Mouse (Mus musculus): Measurements from ENCODE around the gene Phkb. TPM values are rescaled to one million over a fixed set of nuclear protein-coding genes. Genes with fewer than 3 reads are reported as not detected.
"Not testable (repeated sequence)": the region's sequence is repeated elsewhere in the genome, so short reads cannot be mapped to it uniquely, and the experiment has no call there.

Gene Phkb
- 10 to 100 TPM; 33.4 to 38.0 TPM for total RNA-seq (2021)

GRCm38 (mm10) chr8:85840657-85841488 is at the start of gene Phkb, which contains the start of gene Itfg1:
Gene Phkb (plus strand): TSS chr8:85840959.
Gene Itfg1 (minus strand): TSS chr8:85840921.
- DNase-seq (ENCODE audit: low spot score in 2 of 2) = peak; percentile 90 to 93
- intact Hi-C loops (cut with DNase I) = loop anchor here (2.0 to 10.0 kb wide), 5 partner anchors 140 to 871 kb away; partner anchors contain the start of genes Abcc12 and Neto2

- DNase-seq (ENCODE audit: low spot score in 2 of 2); intact Hi-C loops (cut with DNase I): not testable (repeated sequence)
Measured at GRCm38 (mm10) chr8:85796392-85796791, 44.4 kb upstream of the Phkb start.

- DNase-seq (ENCODE audit: low spot score in 2 of 2) = no peak
- intact Hi-C loops (cut with DNase I) = no loop called here
Measured at GRCm38 (mm10) chr8:85800164-85800563, 40.6 kb upstream of the Phkb start.

- no peak for DNase-seq (ENCODE audit: low spot score in 2 of 2)
- intact Hi-C loops (cut with DNase I) = no loop called here
Measured at GRCm38 (mm10) chr8:85801408-85801807, 39.4 kb upstream of the Phkb start.

- no peak for DNase-seq (ENCODE audit: low spot score in 2 of 2)
- intact Hi-C loops (cut with DNase I) = no loop called here
Measured at GRCm38 (mm10) chr8:85813621-85814020, 27.1 kb upstream of the Phkb start.

- intact Hi-C loops (cut with DNase I) = loop anchor here (2.0 to 10.0 kb wide), 5 partner anchors 139 to 872 kb away; partner anchors contain the start of genes Abcc12 and Neto2
- DNase-seq (ENCODE audit: low spot score in 2 of 2) = peak; percentile 11 to 19
Measured at GRCm38 (mm10) chr8:85839916-85840656, 673 bp upstream of the Phkb start.

DNA sequence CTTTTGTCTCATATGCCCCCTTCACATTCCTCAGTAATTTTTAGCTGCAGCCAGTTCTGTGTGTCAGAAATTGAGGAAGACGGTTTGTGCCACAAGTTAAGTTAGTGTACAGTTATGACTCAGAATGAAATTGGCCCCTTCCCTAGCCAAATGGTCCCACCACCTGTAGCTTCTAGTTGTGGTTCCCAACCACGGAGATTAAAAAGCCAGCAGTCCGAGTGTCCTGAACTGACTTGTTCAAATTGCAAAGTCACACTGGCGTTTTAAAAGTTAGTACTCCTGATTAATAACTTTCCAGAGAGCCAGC is 683 bp downstream of the Phkb start:
- DNase-seq (ENCODE audit: low spot score in 2 of 2) = no peak
- intact Hi-C loops (cut with DNase I) = loop anchor here (2.0 to 10.0 kb wide), 5 partner anchors 141 to 871 kb away; partner anchors contain the start of genes Abcc12 and Neto2

- intact Hi-C loops (cut with DNase I) = loop anchor here (10.0 kb wide), 1 partner anchor 429 kb away; no protein-coding TSS in a partner anchor
- no peak for DNase-seq (ENCODE audit: low spot score in 2 of 2)
Measured at GRCm38 (mm10) chr8:85845887-85846286, 5.1 kb downstream of the Phkb start.

DNA sequence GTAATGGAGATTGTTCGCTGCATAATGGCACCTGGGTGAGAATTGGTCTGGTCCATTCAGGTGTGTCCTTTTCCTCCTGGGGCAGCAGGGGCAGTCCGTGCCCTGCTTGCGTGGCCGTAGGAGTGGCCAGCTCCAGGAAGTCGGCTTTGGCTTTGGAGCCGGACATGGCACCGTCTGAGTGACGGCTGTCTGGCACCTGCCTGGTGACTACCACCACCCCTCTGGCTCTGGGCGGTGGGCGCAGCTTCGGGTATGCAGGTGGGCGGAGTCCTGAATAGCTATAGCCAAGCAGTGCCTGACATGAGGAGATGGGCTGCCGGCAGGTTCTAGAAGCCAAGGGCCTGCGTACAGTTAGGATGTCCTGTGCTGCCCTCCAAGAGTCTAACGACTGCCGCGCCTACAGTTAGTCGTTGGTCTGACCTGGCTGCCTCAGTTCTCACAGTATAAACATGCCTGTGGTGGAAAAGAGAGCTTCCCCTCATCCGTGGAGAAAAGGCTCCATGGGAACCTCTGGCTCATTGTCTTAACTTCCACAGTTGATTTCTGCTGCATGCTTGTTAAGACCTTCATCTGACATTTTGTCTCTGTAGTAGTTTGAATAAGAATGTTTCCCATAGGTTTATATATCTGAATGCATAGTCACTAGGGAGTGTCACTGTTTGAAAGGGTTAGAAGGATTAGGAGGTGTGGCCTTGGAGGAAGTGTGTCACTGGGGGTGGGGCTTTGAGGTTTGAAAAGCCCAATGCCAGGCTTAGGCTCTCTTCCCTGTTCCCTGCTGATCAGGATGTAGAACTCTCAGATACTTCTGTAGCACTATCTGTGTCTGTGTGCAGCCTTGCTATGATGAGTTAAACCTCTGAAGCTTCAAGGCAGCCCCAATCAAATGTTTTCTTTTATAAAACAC is 13.7 kb downstream of the Phkb start:
- intact Hi-C loops (cut with DNase I) = no loop called here
- no peak for DNase-seq (ENCODE audit: low spot score in 2 of 2)

DNA sequence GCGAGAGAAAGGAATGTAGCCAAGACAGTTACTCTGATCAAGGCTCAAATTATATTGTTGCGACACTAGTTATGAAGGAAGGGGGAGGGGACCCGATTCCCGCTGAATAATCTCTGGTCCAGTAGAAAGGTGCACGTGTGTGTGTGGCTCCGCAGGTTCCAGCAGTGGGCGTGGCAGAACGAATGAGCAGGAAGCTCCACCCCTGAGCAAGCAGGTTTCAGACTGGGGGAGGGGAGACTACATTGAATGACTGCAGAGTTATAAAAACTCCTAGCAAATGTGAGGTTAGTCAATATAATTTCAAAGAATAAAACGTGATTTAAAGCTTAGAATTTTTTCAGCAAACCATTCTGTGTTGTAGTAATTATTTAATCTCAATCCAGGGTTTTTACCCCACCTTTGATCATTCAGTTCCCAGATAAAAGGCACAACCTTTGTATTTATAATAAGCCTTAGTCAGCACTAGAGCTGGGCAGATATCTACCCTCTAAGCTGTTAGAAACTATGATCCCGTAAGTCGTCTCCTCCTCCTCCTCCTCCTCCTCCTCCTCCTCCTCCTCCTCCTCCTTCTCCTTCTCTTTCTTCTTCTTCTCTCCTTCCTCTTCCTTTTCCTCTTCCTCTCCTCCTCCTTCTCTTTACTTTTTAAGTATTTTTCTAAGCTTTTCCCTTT is 16.6 kb downstream of the Phkb start:
- intact Hi-C loops (cut with DNase I); DNase-seq (ENCODE audit: low spot score in 2 of 2): not testable (repeated sequence)

DNA sequence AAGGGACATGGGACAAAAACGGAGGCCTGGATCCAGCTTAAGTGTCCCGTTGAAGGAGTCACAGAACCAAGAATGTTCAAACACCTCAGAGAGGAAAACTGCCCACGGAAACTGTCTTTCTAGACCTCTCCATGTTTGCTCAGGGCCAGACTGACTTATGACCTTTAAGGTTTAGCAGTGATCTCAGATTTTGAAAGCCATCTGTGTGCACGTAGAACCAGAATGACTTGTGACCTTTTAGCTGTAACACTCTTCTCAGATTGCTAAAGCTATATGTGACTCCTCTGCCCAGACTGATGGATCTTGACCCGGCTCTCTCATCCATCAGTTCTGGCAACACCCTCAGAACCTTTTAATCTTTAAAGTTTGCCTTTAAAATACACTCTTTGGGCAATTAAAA is 19.9 kb downstream of the Phkb start:
- intact Hi-C loops (cut with DNase I) = no loop called here
- DNase-seq (ENCODE audit: low spot score in 2 of 2) = no peak

GRCm38 (mm10) chr8:85862381-85862780 is 21.6 kb downstream of the Phkb start:
- DNase-seq (ENCODE audit: low spot score in 2 of 2) = peak in 1 of 2 experiments; percentile 14
- intact Hi-C loops (cut with DNase I) = no loop called here

DNA sequence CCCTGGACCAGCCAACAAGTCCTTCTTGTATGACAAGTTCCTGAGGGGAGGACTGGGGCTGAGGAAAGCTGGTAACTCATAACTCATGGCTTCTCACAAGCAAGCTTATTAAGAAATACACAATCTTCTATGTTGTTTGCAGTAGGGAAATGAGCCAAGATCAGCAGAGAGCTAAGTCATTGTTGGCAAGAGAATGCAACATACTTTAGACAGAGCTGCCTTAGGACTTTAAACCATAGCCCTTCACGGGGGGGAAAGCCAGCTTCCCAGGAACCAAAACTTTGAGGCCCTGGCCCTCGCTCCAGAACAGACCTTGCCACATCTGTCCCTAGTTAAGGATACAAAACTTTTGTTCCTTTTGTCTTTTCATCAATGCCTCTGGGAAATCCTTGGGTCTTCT is 30.9 kb downstream of the Phkb start:
- DNase-seq (ENCODE audit: low spot score in 2 of 2) = no peak
- intact Hi-C loops (cut with DNase I) = no loop called here

DNA sequence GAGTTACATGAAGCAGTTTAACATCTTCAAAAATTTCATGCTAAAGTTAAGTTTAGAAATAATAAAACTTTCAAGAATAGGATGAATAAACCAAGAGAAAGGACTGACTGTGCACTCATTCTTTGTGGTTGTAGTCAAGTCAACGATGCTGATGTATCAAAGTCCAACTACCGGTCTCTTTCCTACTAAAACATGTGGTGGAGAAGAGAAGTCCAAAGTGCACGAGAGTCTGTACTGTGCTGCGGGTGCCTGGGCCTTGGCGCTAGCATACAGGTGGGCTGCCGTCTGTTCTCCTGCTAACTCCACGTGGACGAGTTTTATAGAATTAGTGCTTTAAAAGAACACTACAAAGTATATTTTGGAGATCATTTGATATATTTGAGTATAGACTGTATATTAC is 37.2 kb downstream of the Phkb start:
- no peak for DNase-seq (ENCODE audit: low spot score in 2 of 2)
- intact Hi-C loops (cut with DNase I) = no loop called here

DNA sequence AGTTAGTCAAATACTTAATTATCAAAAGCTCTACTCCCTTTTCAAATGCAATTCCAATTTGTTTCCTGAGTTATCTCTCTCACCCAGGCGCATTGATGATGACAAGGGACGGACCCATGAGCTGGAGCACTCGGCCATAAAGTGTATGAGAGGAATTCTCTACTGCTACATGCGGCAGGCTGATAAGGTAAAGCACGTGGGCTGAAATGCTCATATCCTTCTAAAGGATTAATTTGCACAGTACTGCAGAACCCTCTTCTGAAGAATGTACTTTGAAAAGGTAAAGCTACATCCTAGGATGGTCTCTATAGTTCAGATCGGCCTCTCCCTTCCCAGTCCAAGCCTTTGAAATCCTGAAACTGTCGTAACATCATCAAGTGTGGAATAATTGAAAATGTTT is 38.9 kb downstream of the Phkb start:
- intact Hi-C loops (cut with DNase I) = no loop called here
- no peak for DNase-seq (ENCODE audit: low spot score in 2 of 2)

- no peak for DNase-seq (ENCODE audit: low spot score in 2 of 2)
- intact Hi-C loops (cut with DNase I) = no loop called here
Measured at GRCm38 (mm10) chr8:85884811-85885210, 44.1 kb downstream of the Phkb start.

GRCm38 (mm10) chr8:85897636-85898035 is 56.9 kb downstream of the Phkb start:
- no peak for DNase-seq (ENCODE audit: low spot score in 2 of 2)
- intact Hi-C loops (cut with DNase I) = no loop called here

GRCm38 (mm10) chr8:85924991-85925390 is 84.2 kb downstream of the Phkb start:
- no peak for DNase-seq (ENCODE audit: low spot score in 2 of 2)
- intact Hi-C loops (cut with DNase I) = no loop called here

DNA sequence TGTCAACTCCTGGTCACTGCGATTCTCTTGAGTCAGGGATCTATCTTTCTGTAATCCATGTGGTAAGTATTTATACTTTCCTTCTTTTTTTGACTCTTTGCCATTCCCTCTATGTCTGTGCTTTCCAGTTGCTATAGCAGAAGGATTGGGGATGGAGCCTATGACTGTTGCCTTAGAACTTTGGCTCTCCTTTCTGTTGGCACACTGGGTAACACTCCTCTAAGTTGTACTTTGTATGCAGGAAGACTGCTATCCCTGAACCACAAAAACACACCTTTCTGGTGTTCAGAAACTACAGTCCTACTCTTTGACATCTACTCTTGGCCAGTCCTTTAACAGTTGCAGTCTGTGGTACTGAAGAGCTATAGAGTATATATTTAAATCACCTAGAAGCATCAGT is 84.8 kb downstream of the Phkb start:
- intact Hi-C loops (cut with DNase I) = no loop called here
- DNase-seq (ENCODE audit: low spot score in 2 of 2) = no peak

All from left cerebral cortex, postnatal 25 days (tissue).